Mouse (Mus musculus): Measurements from ENCODE around the gene Itprid1. TPM values are rescaled to one million over a fixed set of nuclear protein-coding genes. Genes with fewer than 3 reads are reported as not detected.

Gene Itprid1
- polyA plus RNA-seq, 1 experiment from 2014 or later, result 0.09 TPM

DNA sequence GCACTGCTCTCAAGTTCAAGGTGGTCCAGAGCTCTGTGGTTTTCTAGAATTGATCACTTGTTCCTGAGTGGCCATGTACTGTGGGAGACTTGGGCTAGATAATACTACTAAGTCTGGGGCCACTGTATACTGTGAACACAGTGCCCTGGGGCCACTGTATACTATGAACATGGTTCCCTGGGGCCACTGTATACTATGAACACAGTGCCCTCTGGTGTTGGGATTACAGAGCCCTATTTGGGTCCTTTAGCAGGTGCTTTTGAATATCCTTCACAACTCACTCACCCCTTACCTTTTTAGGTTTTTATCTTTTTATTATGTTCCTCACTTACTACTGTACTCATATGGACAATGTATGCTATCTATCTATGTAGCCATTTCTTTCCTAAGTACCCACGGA is 24.3 kb upstream of the Itprid1 start:
- H3K4me1 ChIP-seq (replicated peaks; ENCODE audit: insufficient read depth, low read length), result no peaks in the 10 kb centered on the region
- no peaks in the 10 kb centered on the region for H3K27me3 ChIP-seq (ENCODE audit: insufficient read depth, low read length)
- DNase-seq (ENCODE audit: low spot score), result no peak
- WGBS, result 75% methylated on average over 1 of the region's 1 CpGs
- no peaks in the 10 kb centered on the region for H3K9me3 ChIP-seq (replicated peaks; ENCODE audit: low read length)
- no peak overlapping the region for H3K4me3 ChIP-seq (replicated peaks; ENCODE audit: low read depth, low read length)
- TF ChIP-seq CTCF (IDR thresholded peaks at IDR 0.05; ENCODE audit: low read depth), result peak; percentile 39; the same call in 1 of the 2 replicates
- H3K4me2 ChIP-seq (ENCODE audit: low read length), result no peak overlapping the region
- no peak for ATAC-seq (replicated peaks; ENCODE audit: low FRiP score, low read depth)
- H3K36me3 ChIP-seq (ENCODE audit: insufficient read depth, low read length), result no peaks in the 10 kb centered on the region
- H3K9ac ChIP-seq (ENCODE audit: low read depth, low read length), result no peak overlapping the region
- H3K27ac ChIP-seq, result no peak overlapping the region

DNA sequence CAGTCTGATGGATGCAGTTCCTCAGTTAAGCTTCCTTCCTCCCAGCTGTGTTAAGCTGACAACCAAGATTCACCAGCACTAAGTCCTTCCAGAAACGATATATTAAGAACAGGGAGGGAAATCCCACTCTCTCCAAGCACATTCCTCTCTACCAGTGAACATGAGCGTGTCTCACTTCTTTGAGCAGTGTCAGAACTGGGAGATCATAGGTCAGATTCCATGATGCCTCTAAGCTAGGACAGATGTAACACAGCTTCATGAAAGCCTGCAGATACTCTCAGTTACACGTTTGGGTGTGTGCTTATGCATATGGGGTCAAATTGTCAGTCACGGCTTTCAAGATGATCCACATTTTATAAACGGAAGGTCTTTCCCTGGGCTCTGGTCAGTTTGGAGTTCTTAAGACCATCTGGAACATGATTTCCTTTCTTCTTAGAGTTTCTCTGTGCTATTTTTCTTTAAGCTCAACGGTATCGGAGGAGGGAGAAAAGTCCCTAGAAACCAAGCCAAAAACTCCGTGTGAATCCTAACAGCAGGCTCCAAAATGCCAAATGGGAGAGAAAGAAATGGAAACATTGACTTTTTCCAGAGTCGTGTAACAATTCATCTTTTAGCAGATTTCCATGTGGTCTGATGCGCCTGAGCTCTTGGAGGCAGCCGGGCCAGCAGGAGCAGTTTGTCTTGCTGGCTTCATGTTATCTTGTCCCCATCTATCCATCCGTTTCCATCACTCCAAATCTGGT is 22.3 kb upstream of the Itprid1 start:
- 60% methylated on average over 12 of the region's 12 CpGs for WGBS
- Histone ChIP-seq H3K4me1 (replicated peaks; ENCODE audit: insufficient read depth, low read length) (no peaks in the 10 kb centered on the region), H3K27ac (no peak overlapping the region), H3K36me3 (ENCODE audit: insufficient read depth, low read length) (no peaks in the 10 kb centered on the region), H3K4me3 (replicated peaks; ENCODE audit: low read depth, low read length) (no peak overlapping the region), H3K9me3 (replicated peaks; ENCODE audit: low read length) (no peaks in the 10 kb centered on the region), H3K27me3 (ENCODE audit: insufficient read depth, low read length) (no peaks in the 10 kb centered on the region), H3K9ac (ENCODE audit: low read depth, low read length) (no peak overlapping the region), H3K4me2 (ENCODE audit: low read length) (no peak overlapping the region)
- ATAC-seq (replicated peaks; ENCODE audit: low FRiP score, low read depth), result no peak
- DNase-seq (ENCODE audit: low spot score), result peak; percentile 16
- no peak for TF ChIP-seq CTCF (IDR thresholded peaks at IDR 0.05; ENCODE audit: low read depth)

DNA sequence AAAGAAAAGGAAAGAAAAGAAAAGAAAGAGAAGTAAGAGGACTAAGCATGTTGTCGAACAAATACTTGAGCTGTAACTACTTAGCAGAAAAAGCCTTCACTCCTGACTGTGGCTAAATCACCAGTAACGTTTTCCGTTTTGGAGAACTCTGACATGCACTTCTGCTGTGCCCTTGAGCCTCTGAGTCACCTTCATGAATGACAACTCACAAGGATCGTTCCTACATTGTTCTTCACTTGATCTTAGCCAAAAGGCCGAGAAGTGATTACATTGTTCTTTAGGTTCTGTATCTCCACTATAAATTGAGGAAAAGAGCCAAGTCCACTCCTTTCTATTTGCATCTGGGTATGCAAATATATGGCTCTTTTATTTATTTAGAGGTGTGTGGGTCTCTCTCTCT is 19.8 kb upstream of the Itprid1 start:
- H3K27me3 ChIP-seq (ENCODE audit: insufficient read depth, low read length), result no peaks in the 10 kb centered on the region
- DNase-seq (ENCODE audit: low spot score), result no peak
- no peak overlapping the region for H3K4me3 ChIP-seq (replicated peaks; ENCODE audit: low read depth, low read length)
- H3K9ac ChIP-seq (ENCODE audit: low read depth, low read length), result no peak overlapping the region
- no peak overlapping the region for H3K4me2 ChIP-seq (ENCODE audit: low read length)
- ATAC-seq (replicated peaks; ENCODE audit: low FRiP score, low read depth), result no peak
- no peaks in the 10 kb centered on the region for H3K36me3 ChIP-seq (ENCODE audit: insufficient read depth, low read length)
- H3K4me1 ChIP-seq (replicated peaks; ENCODE audit: insufficient read depth, low read length), result no peaks in the 10 kb centered on the region
- H3K27ac ChIP-seq, result no peak overlapping the region
- WGBS, result 87% methylated on average over 5 of the region's 5 CpGs
- no peak for TF ChIP-seq CTCF (IDR thresholded peaks at IDR 0.05; ENCODE audit: low read depth)
- H3K9me3 ChIP-seq (replicated peaks; ENCODE audit: low read length), result no peaks in the 10 kb centered on the region

DNA sequence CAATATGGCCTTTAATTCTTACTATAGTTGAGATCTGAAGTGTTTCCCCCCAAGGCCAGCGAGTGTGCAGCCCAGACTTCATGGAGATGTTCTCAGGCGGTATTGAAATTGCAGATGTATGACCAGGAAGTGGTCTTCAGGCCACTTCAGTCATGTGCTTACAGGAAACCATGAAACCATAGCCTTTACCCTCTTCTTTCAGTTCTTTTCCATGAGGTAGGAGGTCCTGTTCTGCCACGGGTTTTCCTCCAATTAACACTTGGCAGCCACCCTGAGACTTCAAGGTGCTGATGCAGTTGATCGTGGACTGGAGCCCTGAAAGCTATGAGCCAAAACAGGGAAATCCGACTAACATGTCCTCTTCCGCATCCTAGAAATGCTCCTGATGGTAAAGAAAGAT is 7.0 kb upstream of the Itprid1 start:
- ATAC-seq (replicated peaks; ENCODE audit: low FRiP score, low read depth) (no peak), DNase-seq (ENCODE audit: low spot score) (no peak)
- Histone ChIP-seq H3K27me3 (ENCODE audit: insufficient read depth, low read length) (no peaks in the 10 kb centered on the region), H3K4me3 (replicated peaks; ENCODE audit: low read depth, low read length) (no peak overlapping the region), H3K36me3 (ENCODE audit: insufficient read depth, low read length) (no peaks in the 10 kb centered on the region), H3K4me1 (replicated peaks; ENCODE audit: insufficient read depth, low read length) (no peaks in the 10 kb centered on the region), H3K9me3 (replicated peaks; ENCODE audit: low read length) (no peaks in the 10 kb centered on the region), H3K9ac (ENCODE audit: low read depth, low read length) (no peak overlapping the region), H3K27ac (no peak overlapping the region), H3K4me2 (ENCODE audit: low read length) (no peak overlapping the region)
- WGBS, result 77% methylated on average over 6 of the region's 6 CpGs
- no peak for TF ChIP-seq CTCF (IDR thresholded peaks at IDR 0.05; ENCODE audit: low read depth)

DNA sequence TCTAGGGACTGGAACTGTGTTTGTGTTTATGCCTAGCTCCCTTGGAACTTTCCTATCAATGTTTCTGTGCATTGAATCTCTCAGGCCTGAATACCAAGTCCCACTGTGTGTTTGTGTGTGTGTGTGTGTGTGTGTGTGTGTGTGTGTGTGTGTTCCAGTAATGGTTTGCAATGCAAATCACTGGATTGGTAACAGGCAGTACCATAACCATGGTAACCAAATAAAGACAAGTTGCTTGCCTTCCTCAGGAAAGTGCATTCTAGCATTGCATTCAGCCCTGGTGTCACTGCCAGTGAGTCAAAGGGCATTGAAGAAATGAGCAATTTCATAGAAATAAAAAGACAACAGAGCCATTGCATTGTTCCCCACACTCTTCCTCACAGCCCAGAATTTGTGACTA is 15.9 kb downstream of the Itprid1 start:
- Histone ChIP-seq H3K9ac (ENCODE audit: low read depth, low read length) (no peak overlapping the region), H3K27me3 (ENCODE audit: insufficient read depth, low read length) (no peaks in the 10 kb centered on the region), H3K4me2 (ENCODE audit: low read length) (no peak overlapping the region), H3K27ac (no peak overlapping the region), H3K9me3 (replicated peaks; ENCODE audit: low read length) (no peaks in the 10 kb centered on the region), H3K4me1 (replicated peaks; ENCODE audit: insufficient read depth, low read length) (no peaks in the 10 kb centered on the region), H3K36me3 (ENCODE audit: insufficient read depth, low read length) (no peaks in the 10 kb centered on the region), H3K4me3 (replicated peaks; ENCODE audit: low read depth, low read length) (no peak overlapping the region)
- TF ChIP-seq CTCF (IDR thresholded peaks at IDR 0.05; ENCODE audit: low read depth), result no peak
- DNase-seq (ENCODE audit: low spot score) (no peak), ATAC-seq (replicated peaks; ENCODE audit: low FRiP score, low read depth) (no peak)

DNA sequence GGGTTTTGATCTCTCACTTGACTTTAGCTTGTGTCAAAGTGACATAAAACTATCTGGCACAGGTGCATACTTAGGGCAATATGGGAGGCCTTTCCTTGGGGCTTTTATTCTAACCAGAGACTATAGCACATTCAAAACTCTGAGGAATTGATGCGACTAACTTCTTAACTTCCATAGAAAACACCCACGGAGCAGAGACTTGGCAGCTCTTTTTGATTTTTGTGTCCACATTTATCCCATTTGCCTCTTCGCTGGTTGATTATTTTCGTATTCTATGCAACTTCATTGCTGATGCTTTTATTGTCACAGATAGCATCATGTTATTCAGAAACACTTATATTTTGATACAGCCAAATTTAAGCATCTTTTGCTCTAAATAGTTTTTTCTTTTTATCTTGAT is 19.4 kb downstream of the Itprid1 start:
- no peak overlapping the region for H3K9ac ChIP-seq (ENCODE audit: low read depth, low read length)
- no peak overlapping the region for H3K4me3 ChIP-seq (replicated peaks; ENCODE audit: low read depth, low read length)
- no peak overlapping the region for H3K4me2 ChIP-seq (ENCODE audit: low read length)
- H3K36me3 ChIP-seq (ENCODE audit: insufficient read depth, low read length), result no peaks in the 10 kb centered on the region
- WGBS, result 82% methylated on average over 4 of the region's 4 CpGs
- no peak overlapping the region for H3K27ac ChIP-seq
- no peak for DNase-seq (ENCODE audit: low spot score)
- no peak for TF ChIP-seq CTCF (IDR thresholded peaks at IDR 0.05; ENCODE audit: low read depth)
- H3K4me1 ChIP-seq (replicated peaks; ENCODE audit: insufficient read depth, low read length), result no peaks in the 10 kb centered on the region
- H3K9me3 ChIP-seq (replicated peaks; ENCODE audit: low read length), result no peaks in the 10 kb centered on the region
- H3K27me3 ChIP-seq (ENCODE audit: insufficient read depth, low read length), result no peaks in the 10 kb centered on the region
- ATAC-seq (replicated peaks; ENCODE audit: low FRiP score, low read depth), result no peak

DNA sequence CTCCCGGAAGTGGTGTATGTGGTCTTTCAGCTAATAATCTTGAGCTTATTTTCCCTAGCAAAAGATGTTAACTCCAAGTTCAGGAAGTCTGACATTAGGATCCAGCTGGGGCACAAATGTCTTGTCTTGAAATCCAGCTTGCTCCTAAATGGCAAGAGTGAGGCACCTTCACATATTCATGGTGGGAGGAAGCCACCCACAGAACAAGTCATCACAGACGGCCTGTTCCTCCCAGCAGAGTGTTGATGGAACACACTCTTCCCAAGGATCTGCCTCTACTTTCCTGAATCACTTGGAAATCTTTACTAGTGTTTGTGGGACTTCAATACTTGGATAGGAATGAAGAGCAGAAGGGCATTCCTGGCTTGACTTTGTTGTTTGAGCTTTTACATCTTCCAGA is 28.5 kb downstream of the Itprid1 start:
- no peak overlapping the region for H3K4me2 ChIP-seq (ENCODE audit: low read length)
- no peak for TF ChIP-seq CTCF (IDR thresholded peaks at IDR 0.05; ENCODE audit: low read depth)
- H3K9ac ChIP-seq (ENCODE audit: low read depth, low read length), result no peak overlapping the region
- no peaks in the 10 kb centered on the region for H3K27me3 ChIP-seq (ENCODE audit: insufficient read depth, low read length)
- no peak for ATAC-seq (replicated peaks; ENCODE audit: low FRiP score, low read depth)
- no peaks in the 10 kb centered on the region for H3K4me1 ChIP-seq (replicated peaks; ENCODE audit: insufficient read depth, low read length)
- no peak for DNase-seq (ENCODE audit: low spot score)
- no peak overlapping the region for H3K4me3 ChIP-seq (replicated peaks; ENCODE audit: low read depth, low read length)
- no peaks in the 10 kb centered on the region for H3K9me3 ChIP-seq (replicated peaks; ENCODE audit: low read length)
- 77% methylated on average over 2 of the region's 2 CpGs for WGBS
- no peak overlapping the region for H3K27ac ChIP-seq
- no peaks in the 10 kb centered on the region for H3K36me3 ChIP-seq (ENCODE audit: insufficient read depth, low read length)

Data from kidney, postnatal 0 days (tissue).